Comparison of ENCODE assay signal across 25 mouse cellular contexts in genomic region chr9:10233364-10233763, GRCm38 (mm10).
DNase-seq lines count a peak whose midpoint lies in the region; ATAC-seq lines count a peak whose summit lies in the region.
"Had no signal": no experiment of that assay in that cellular context is flagged by ENCODE, and none has a peak within 500 bp of the region (broad histone marks: within the 10 kb centered on the region; RNA-seq: fewer than 3 reads in every experiment).

No protein-coding gene starts in this region.

- H3K27ac ChIP-seq in neural tube, embryonic 11.5 days (ENCODE audit: low read depth, low read length) = no peak overlapping the region
- no peak overlapping the region for H3K27ac ChIP-seq in neural tube, embryonic 15.5 days (replicated peaks)
- H3K27ac ChIP-seq: embryonic facial prominence, embryonic 10.5 days; embryonic facial prominence, embryonic 12.5 days; forebrain, embryonic 13.5 days; forebrain, embryonic 15.5 days had no signal

- H3K4me2 ChIP-seq in neural tube, embryonic 11.5 days (ENCODE audit: low read depth) = no peak overlapping the region
- H3K4me2 ChIP-seq in neural tube, embryonic 15.5 days = no peak overlapping the region
- H3K4me2 ChIP-seq: embryonic facial prominence, embryonic 12.5 days; forebrain, embryonic 13.5 days; forebrain, embryonic 15.5 days had no signal

- H3K4me3 ChIP-seq in neural tube, embryonic 11.5 days (ENCODE audit: low read depth, low read length) = no peak overlapping the region
- H3K4me3 ChIP-seq in neural tube, embryonic 15.5 days (replicated peaks) = no peak overlapping the region
- H3K4me3 ChIP-seq: embryonic facial prominence, embryonic 10.5 days; embryonic facial prominence, embryonic 12.5 days; forebrain, embryonic 13.5 days; forebrain, embryonic 15.5 days had no signal

- ATAC-seq in neural tube, embryonic 11.5 days (ENCODE audit: insufficient read depth, low FRiP score, low TSS enrichment) = peak; percentile 51; the same call in 1 of the 2 replicates
- no peak for ATAC-seq in neural tube, embryonic 15.5 days (ENCODE audit: low FRiP score)
- ATAC-seq: CD4-positive, CD25-positive, alpha-beta regulatory T cell, adult 4 months; forebrain, embryonic 13.5 days; forebrain, embryonic 15.5 days; forebrain, postnatal 0 days; Patski had no signal

- DNase-seq in embryo, embryonic 10.5 days (ENCODE audit: low spot score) = peak; percentile 5
- DNase-seq in embryo, embryonic 9.5 days (ENCODE audit: extremely low spot score) = no peak
- DNase-seq in neural tube, embryonic 11.5 days (ENCODE audit: low spot score) = no peak
- DNase-seq in R1 (ENCODE audit: low read depth, low spot score) = peak; percentile 42
- no peak for DNase-seq in thymus, postnatal 25 days
- DNase-seq: adrenal gland, adult 2 months; adrenal gland, postnatal 10 days; adrenal gland, postnatal 25 days; B cell, adult 2 months; cerebellum, adult 11 months; cerebellum, adult 18-20 months; cerebellum, adult 9-10 months; cerebellum, postnatal 10 days; cerebellum, postnatal 25 days; embryo, embryonic 11 days; forebrain, postnatal 0 days had no signal

- H3K9ac ChIP-seq in neural tube, embryonic 11.5 days (ENCODE audit: low read length) = no peak overlapping the region
- H3K9ac ChIP-seq in neural tube, embryonic 15.5 days (replicated peaks) = no peak overlapping the region
- H3K9ac ChIP-seq: embryonic facial prominence, embryonic 12.5 days; forebrain, embryonic 13.5 days; forebrain, embryonic 15.5 days; forebrain, postnatal 0 days had no signal

- no peaks in the 10 kb centered on the region for H3K27me3 ChIP-seq in neural tube, embryonic 11.5 days (ENCODE audit: control insufficient read depth, insufficient read depth, low read length)
- no peaks in the 10 kb centered on the region for H3K27me3 ChIP-seq in neural tube, embryonic 15.5 days (replicated peaks)
- H3K27me3 ChIP-seq: CH12.LX; embryonic facial prominence, embryonic 12.5 days; forebrain, embryonic 13.5 days; forebrain, embryonic 15.5 days; Patski had no signal

- H3K4me1 ChIP-seq in neural tube, embryonic 11.5 days (ENCODE audit: control insufficient read depth, insufficient read depth, low read length) = no peaks in the 10 kb centered on the region; the same call in 1 of the 2 replicates
- H3K4me1 ChIP-seq in neural tube, embryonic 15.5 days = no peaks in the 10 kb centered on the region
- H3K4me1 ChIP-seq: embryonic facial prominence, embryonic 10.5 days; embryonic facial prominence, embryonic 12.5 days had no signal

- H3K9me3 ChIP-seq in neural tube, embryonic 11.5 days (ENCODE audit: control insufficient read depth, low read length) = no peaks in the 10 kb centered on the region
- no peaks in the 10 kb centered on the region for H3K9me3 ChIP-seq in neural tube, embryonic 15.5 days (replicated peaks)
- H3K9me3 ChIP-seq: embryonic facial prominence, embryonic 10.5 days; embryonic facial prominence, embryonic 12.5 days; forebrain, embryonic 13.5 days; forebrain, embryonic 15.5 days; G1E had no signal

- no peaks in the 10 kb centered on the region for H3K36me3 ChIP-seq in neural tube, embryonic 11.5 days (ENCODE audit: control insufficient read depth, insufficient read depth, low read length)
- H3K36me3 ChIP-seq in neural tube, embryonic 15.5 days = no peaks in the 10 kb centered on the region
- H3K36me3 ChIP-seq: embryonic facial prominence, embryonic 10.5 days; embryonic facial prominence, embryonic 12.5 days; forebrain, embryonic 15.5 days; G1E had no signal

- WGBS in neural tube, embryonic 11.5 days = 53% methylated on average over 4 of the region's 4 CpGs
- 25% methylated on average over 4 of the region's 4 CpGs for WGBS in neural tube, embryonic 15.5 days

Comparison
In these comparisons a context has a peak if more than half of its experiments do, and no peak if none do; other contexts are left out.
1. DNase-seq: peak in embryo, embryonic 10.5 days (single experiment) and R1 (single experiment); none in embryo, embryonic 9.5 days (single experiment), neural tube, embryonic 11.5 days (single experiment) and thymus, postnatal 25 days (single experiment).